Mouse (Mus musculus): ENCODE results near the gene Susd5. TPM values are rescaled to one million over a fixed set of nuclear protein-coding genes. Genes with fewer than 3 reads are reported as not detected.

The Susd5 gene
- polyA plus RNA-seq, 1 experiment = 0.48 TPM

- Histone ChIP-seq H3K27ac (ENCODE audit: insufficient read depth, low read depth, low read length) (no peak overlapping the region), H3K4me3 (ENCODE audit: insufficient read depth, low read depth, low read length) (no peak overlapping the region), H3K27me3 (replicated peaks; ENCODE audit: control insufficient read depth, insufficient read depth, low read length) (no peaks in the 10 kb centered on the region), H3K4me1 (ENCODE audit: control insufficient read depth, insufficient read depth, low read length) (no peaks in the 10 kb centered on the region), H3K36me3 (ENCODE audit: control insufficient read depth, insufficient read depth, low read length) (no peaks in the 10 kb centered on the region)
- 55% methylated on average over 3 of the region's 3 CpGs for WGBS
- peak; percentile 19 for DNase-seq
- TF ChIP-seq POLR2A (IDR thresholded peaks at IDR 0.05; ENCODE audit: low read depth, low read length) = no peak
- peak; percentile 56 for TF ChIP-seq CTCF (conservative IDR thresholded peaks at IDR 0.05; ENCODE audit: insufficient read depth, insufficient read length, low read depth, low read length)
These were observed 12.5 kb upstream of the Susd5 start for GRCm38 (mm10) chr9:114044446-114044845.

- 78% methylated on average over 10 of the region's 10 CpGs for WGBS
- H3K36me3 ChIP-seq (ENCODE audit: control insufficient read depth, insufficient read depth, low read length) = no peaks in the 10 kb centered on the region
- no peak within 1 kb of the TSS for H3K27ac ChIP-seq (ENCODE audit: insufficient read depth, low read depth, low read length)
- DNase-seq = no peak
- H3K4me1 ChIP-seq (ENCODE audit: control insufficient read depth, insufficient read depth, low read length) = no peaks in the 10 kb centered on the region
- H3K4me3 ChIP-seq (ENCODE audit: insufficient read depth, low read depth, low read length) = no peak within 1 kb of the TSS
- no peaks in the 10 kb centered on the region for H3K27me3 ChIP-seq (replicated peaks; ENCODE audit: control insufficient read depth, insufficient read depth, low read length)
- TF ChIP-seq CTCF (conservative IDR thresholded peaks at IDR 0.05; ENCODE audit: insufficient read depth, insufficient read length, low read depth, low read length) = no peak
- no peak for TF ChIP-seq POLR2A (IDR thresholded peaks at IDR 0.05; ENCODE audit: low read depth, low read length)
These were observed 10.9 kb upstream of the Susd5 start, which contains the start of gene Fbxl2 for GRCm38 (mm10) chr9:114046028-114046427. Fbxl2 (minus strand) TSS chr9:114046191.

GRCm38 (mm10) chr9:114046676-114047075 is 10.3 kb upstream of the Susd5 start:
- no peak overlapping the region for H3K4me3 ChIP-seq (ENCODE audit: insufficient read depth, low read depth, low read length)
- H3K36me3 ChIP-seq (ENCODE audit: control insufficient read depth, insufficient read depth, low read length) = no peaks in the 10 kb centered on the region
- no peak for DNase-seq
- H3K4me1 ChIP-seq (ENCODE audit: control insufficient read depth, insufficient read depth, low read length) = no peaks in the 10 kb centered on the region
- no peak overlapping the region for H3K27ac ChIP-seq (ENCODE audit: insufficient read depth, low read depth, low read length)
- TF ChIP-seq CTCF (conservative IDR thresholded peaks at IDR 0.05; ENCODE audit: insufficient read depth, insufficient read length, low read depth, low read length) (no peak), POLR2A (IDR thresholded peaks at IDR 0.05; ENCODE audit: low read depth, low read length) (no peak)
- WGBS = 90% methylated on average over 7 of the region's 7 CpGs
- H3K27me3 ChIP-seq (replicated peaks; ENCODE audit: control insufficient read depth, insufficient read depth, low read length) = no peaks in the 10 kb centered on the region

- no peaks in the 10 kb centered on the region for H3K27me3 ChIP-seq (replicated peaks; ENCODE audit: control insufficient read depth, insufficient read depth, low read length)
- no peak overlapping the region for H3K4me3 ChIP-seq (ENCODE audit: insufficient read depth, low read depth, low read length)
- 93% methylated on average over 7 of the region's 7 CpGs for WGBS
- no peaks in the 10 kb centered on the region for H3K36me3 ChIP-seq (ENCODE audit: control insufficient read depth, insufficient read depth, low read length)
- DNase-seq = no peak
- no peak overlapping the region for H3K27ac ChIP-seq (ENCODE audit: insufficient read depth, low read depth, low read length)
- no peaks in the 10 kb centered on the region for H3K4me1 ChIP-seq (ENCODE audit: control insufficient read depth, insufficient read depth, low read length)
- TF ChIP-seq POLR2A (IDR thresholded peaks at IDR 0.05; ENCODE audit: low read depth, low read length) (no peak), CTCF (conservative IDR thresholded peaks at IDR 0.05; ENCODE audit: insufficient read depth, insufficient read length, low read depth, low read length) (no peak)
These were observed 6.8 kb upstream of the Susd5 start for GRCm38 (mm10) chr9:114050106-114050505.

- no peak overlapping the region for H3K4me3 ChIP-seq (ENCODE audit: insufficient read depth, low read depth, low read length)
- H3K36me3 ChIP-seq (ENCODE audit: control insufficient read depth, insufficient read depth, low read length) = no peaks in the 10 kb centered on the region
- no peak overlapping the region for H3K27ac ChIP-seq (ENCODE audit: insufficient read depth, low read depth, low read length)
- H3K27me3 ChIP-seq (replicated peaks; ENCODE audit: control insufficient read depth, insufficient read depth, low read length) = no peaks in the 10 kb centered on the region
- TF ChIP-seq POLR2A (IDR thresholded peaks at IDR 0.05; ENCODE audit: low read depth, low read length) (no peak), CTCF (conservative IDR thresholded peaks at IDR 0.05; ENCODE audit: insufficient read depth, insufficient read length, low read depth, low read length) (no peak)
- H3K4me1 ChIP-seq (ENCODE audit: control insufficient read depth, insufficient read depth, low read length) = no peaks in the 10 kb centered on the region
- no peak for DNase-seq
- 79% methylated on average over 16 of the region's 16 CpGs for WGBS
These were observed 6.2 kb upstream of the Susd5 start for GRCm38 (mm10) chr9:114050778-114051177.

- Histone ChIP-seq H3K4me1 (ENCODE audit: control insufficient read depth, insufficient read depth, low read length) (no peaks in the 10 kb centered on the region), H3K36me3 (ENCODE audit: control insufficient read depth, insufficient read depth, low read length) (no peaks in the 10 kb centered on the region), H3K27ac (ENCODE audit: insufficient read depth, low read depth, low read length) (no peak overlapping the region), H3K27me3 (replicated peaks; ENCODE audit: control insufficient read depth, insufficient read depth, low read length) (no peaks in the 10 kb centered on the region), H3K4me3 (ENCODE audit: insufficient read depth, low read depth, low read length) (no peak overlapping the region)
- TF ChIP-seq POLR2A (IDR thresholded peaks at IDR 0.05; ENCODE audit: low read depth, low read length) = no peak
- no peak for TF ChIP-seq CTCF (conservative IDR thresholded peaks at IDR 0.05; ENCODE audit: insufficient read depth, insufficient read length, low read depth, low read length)
- no peak for DNase-seq
- 85% methylated on average over 4 of the region's 4 CpGs for WGBS
These were observed 4.9 kb upstream of the Susd5 start for GRCm38 (mm10) chr9:114052031-114052430.

- Histone ChIP-seq H3K27me3 (replicated peaks; ENCODE audit: control insufficient read depth, insufficient read depth, low read length) (no peaks in the 10 kb centered on the region), H3K4me1 (ENCODE audit: control insufficient read depth, insufficient read depth, low read length) (no peaks in the 10 kb centered on the region), H3K4me3 (ENCODE audit: insufficient read depth, low read depth, low read length) (no peak overlapping the region), H3K27ac (ENCODE audit: insufficient read depth, low read depth, low read length) (no peak overlapping the region), H3K36me3 (ENCODE audit: control insufficient read depth, insufficient read depth, low read length) (no peaks in the 10 kb centered on the region)
- TF ChIP-seq CTCF (conservative IDR thresholded peaks at IDR 0.05; ENCODE audit: insufficient read depth, insufficient read length, low read depth, low read length) = no peak
- TF ChIP-seq POLR2A (IDR thresholded peaks at IDR 0.05; ENCODE audit: low read depth, low read length) = no peak
- 81% methylated on average over 6 of the region's 6 CpGs for WGBS
- no peak for DNase-seq
These were observed 4.1 kb upstream of the Susd5 start for GRCm38 (mm10) chr9:114052866-114053265.

Measured in kidney, adult 2 months (tissue).